Mouse (Mus musculus) myocyte (in vitro differentiated cells): ENCODE measurements around the gene Coro7.

Experiments used
- MYOG ChIP-seq, 3 experiments: IDR thresholded peaks; one replicate each; pipeline ENCODE4 v1.6.1; 2011; ENCODE audit warnings: control low read depth in 2 of 3, low read depth in 2 of 3, mild to moderate bottlenecking in 2 of 3; ENCODE audit not compliant: insufficient read length in 2 of 3, control insufficient read depth in 1 of 3, insufficient read depth in 1 of 3
- POLR2A ChIP-seq: IDR thresholded peaks from one replicate; pipeline ENCODE4 v1.6.1; 2011; ENCODE audit warnings: low read depth, mild to moderate bottlenecking, control low read depth, moderate library complexity; ENCODE audit not compliant: insufficient read length
- POLR2AphosphoS2 ChIP-seq: IDR thresholded peaks from one replicate; pipeline ENCODE4 v1.6.1; 2011; ENCODE audit warnings: low read depth, control low read depth; ENCODE audit not compliant: insufficient read length
- TCF12 ChIP-seq: IDR thresholded peaks from one replicate; pipeline ENCODE4 v1.6.1; 2011; ENCODE audit warnings: mild to moderate bottlenecking, control low read depth; ENCODE audit not compliant: poor library complexity, insufficient read depth, severe bottlenecking
- USF1 ChIP-seq: IDR thresholded peaks from one replicate; pipeline ENCODE4 v1.6.1; 2011; ENCODE audit warnings: low read depth, mild to moderate bottlenecking, control low read depth, moderate library complexity

- TF ChIP-seq POLR2A (no peak), POLR2AphosphoS2 (no peak), TCF12 (no peak), USF1 (no peak), MYOG (IDR thresholded peaks at IDR 0.05; ENCODE audit: control insufficient read depth in 1 of 3, insufficient read depth in 1 of 3, insufficient read length in 2 of 3, low read depth in 2 of 3) (no peak)
Measured at GRCm38 (mm10) chr16:4682628-4683179, 3.1 kb upstream of the Coro7 start.
